Mouse (Mus musculus): Measurements from ENCODE around the gene Hmg20b. TPM values are rescaled to one million over a fixed set of nuclear protein-coding genes. Genes with fewer than 3 reads are reported as not detected.
A peak's percentile ranks its signal among the peaks of the same experiment; 100 is the strongest.

Hmg20b gene
- polyA plus RNA-seq, 1 experiment: 80.2 TPM

DNA sequence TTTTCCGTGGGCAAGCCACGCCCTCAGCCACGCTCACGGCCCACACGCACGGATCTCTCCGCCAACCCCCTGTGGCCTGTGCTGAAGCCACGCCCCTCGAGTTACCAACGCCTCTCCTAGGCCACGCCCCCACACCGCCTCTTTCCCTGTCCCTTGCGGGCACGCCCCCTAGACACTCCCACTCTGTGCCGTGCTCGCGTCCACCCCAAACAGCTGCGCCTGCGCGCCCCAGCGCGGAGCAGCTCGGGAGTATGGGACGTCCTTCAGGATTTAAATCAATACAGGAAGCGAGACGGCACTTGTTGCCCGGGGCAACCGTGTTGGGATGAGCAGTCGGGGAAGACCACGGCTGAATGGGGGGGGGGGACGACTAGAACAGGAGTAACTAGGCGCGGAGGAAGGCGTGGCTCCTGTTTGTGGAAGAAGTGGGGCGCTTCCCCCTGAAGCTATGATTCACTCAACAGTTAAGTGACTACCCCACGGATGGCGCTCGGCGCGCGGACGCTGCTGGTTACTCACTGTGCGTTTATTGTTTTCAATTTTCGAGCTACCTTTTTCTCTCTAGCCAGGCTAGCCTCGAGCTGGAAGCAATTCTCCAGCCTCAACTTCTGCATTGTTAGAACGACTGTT is 28.4 kb upstream of the Hmg20b start:
- peak overlapping the region; percentile 62 for H3K4me2 ChIP-seq (ENCODE audit: low read depth)
- peak overlapping the region; percentile 88 for H3K4me3 ChIP-seq
- H3ac ChIP-seq (ENCODE audit: control insufficient read depth, insufficient read length): peak overlapping the region; percentile 64
- TF ChIP-seq E2F4 (IDR thresholded peaks at IDR 0.05; ENCODE audit: insufficient read depth): peak; percentile 64
- TF ChIP-seq POLR2AphosphoS2 (IDR thresholded peaks at IDR 0.05; ENCODE audit: insufficient read length, low read depth): peak; percentile 49
- peak; percentile 58 for TF ChIP-seq POLR2A (IDR thresholded peaks at IDR 0.05; ENCODE audit: insufficient read length, low read depth)
- TF ChIP-seq MYOG (IDR thresholded peaks at IDR 0.05; ENCODE audit: control insufficient read depth in 1 of 3, insufficient read depth in 1 of 3, insufficient read length in 2 of 3, low read depth in 2 of 3): peak in 2 of 3 experiments; percentile 27 to 67
- TF ChIP-seq SRF (IDR thresholded peaks at IDR 0.05; ENCODE audit: control insufficient read depth, insufficient read length, low read depth): no peak
- TF ChIP-seq REST (IDR thresholded peaks at IDR 0.05; ENCODE audit: insufficient read depth, insufficient read length): no peak
- TF ChIP-seq MYOD1 (IDR thresholded peaks at IDR 0.05; ENCODE audit: control insufficient read depth in 1 of 3, insufficient read length in 2 of 3, low read depth in 2 of 3): peak in 1 of 3 experiments; percentile 47
- H3K79me2 ChIP-seq (ENCODE audit: control insufficient read depth, insufficient read depth): peaks cover 44% of the 10 kb centered on the region
- H3K27me3 ChIP-seq (ENCODE audit: control insufficient read depth, insufficient read depth, insufficient read length): no peaks in the 10 kb centered on the region
- H3K36me3 ChIP-seq (ENCODE audit: control insufficient read depth, insufficient read depth): no peaks in the 10 kb centered on the region

DNA sequence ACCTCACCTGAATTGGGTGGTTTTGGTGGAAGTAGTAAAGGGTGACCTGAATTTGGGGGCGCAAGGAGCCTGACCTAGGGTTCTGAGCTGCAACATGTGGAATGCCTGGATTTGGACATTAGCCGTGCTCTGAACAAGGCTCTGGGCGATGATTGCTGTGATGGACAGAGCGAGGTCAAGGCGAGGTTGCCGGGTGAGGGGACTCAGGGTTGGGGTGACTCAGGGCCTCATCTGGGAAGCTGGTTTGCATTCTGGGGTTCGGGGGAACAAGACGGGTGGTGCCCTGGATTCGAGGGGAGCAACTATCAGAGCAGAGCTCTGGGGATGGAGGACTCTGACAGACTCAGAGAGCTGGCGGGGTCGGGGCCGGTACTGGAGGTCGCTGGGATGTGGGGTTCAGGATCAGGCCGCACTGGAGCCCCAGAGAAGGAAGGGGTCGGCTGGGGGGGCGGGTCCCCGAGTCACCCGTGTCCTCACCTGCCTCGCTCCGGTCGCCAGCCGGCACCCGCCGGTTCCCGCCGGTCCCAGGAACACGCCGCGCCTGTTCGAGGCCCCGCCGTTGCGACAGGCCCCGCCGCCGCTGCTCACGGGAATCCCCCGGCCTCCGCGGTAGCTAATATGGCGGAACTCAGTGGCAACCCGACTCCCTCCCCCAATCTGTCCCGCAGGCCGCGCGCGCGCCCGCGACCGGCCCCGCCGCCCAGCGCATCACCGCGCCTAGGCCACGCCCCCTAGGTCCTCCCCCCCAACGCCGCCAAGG is 27.7 kb upstream of the Hmg20b start, which contains the start of gene Fzr1:
Gene Fzr1, minus strand, starts transcription at position 724 of the 760 bp plus-strand sequence.
- H3K4me2 ChIP-seq (ENCODE audit: low read depth): peak within 1 kb of the TSS; percentile 93
- peak within 1 kb of the TSS; percentile 64 for H3ac ChIP-seq (ENCODE audit: control insufficient read depth, insufficient read length)
- H3K4me3 ChIP-seq: peak within 1 kb of the TSS; percentile 88
- no peaks in the 10 kb centered on the region for H3K36me3 ChIP-seq (ENCODE audit: control insufficient read depth, insufficient read depth)
- TF ChIP-seq REST (IDR thresholded peaks at IDR 0.05; ENCODE audit: insufficient read depth, insufficient read length) (no peak), TCF3 (IDR thresholded peaks at IDR 0.05; ENCODE audit: insufficient read length, low read depth) (no peak), MAX (IDR thresholded peaks at IDR 0.05; ENCODE audit: low read depth) (no peak), MYOD1 (IDR thresholded peaks at IDR 0.05; ENCODE audit: control insufficient read depth in 1 of 3, insufficient read length in 2 of 3, low read depth in 2 of 3) (no peak), POLR2A (IDR thresholded peaks at IDR 0.05; ENCODE audit: insufficient read length, low read depth) (peak; percentile 76), TCF12 (IDR thresholded peaks at IDR 0.05; ENCODE audit: insufficient read depth, poor library complexity, severe bottlenecking) (no peak), CEBPB (IDR thresholded peaks at IDR 0.05; ENCODE audit: insufficient read depth, poor library complexity, severe bottlenecking) (no peak), USF1 (IDR thresholded peaks at IDR 0.05; ENCODE audit: low read depth) (no peak), E2F4 (IDR thresholded peaks at IDR 0.05; ENCODE audit: insufficient read depth) (no peak), MYOG (IDR thresholded peaks at IDR 0.05; ENCODE audit: control insufficient read depth in 1 of 3, insufficient read depth in 1 of 3, insufficient read length in 2 of 3, low read depth in 2 of 3) (no peak), POLR2AphosphoS2 (IDR thresholded peaks at IDR 0.05; ENCODE audit: insufficient read length, low read depth) (peak; percentile 84), SRF (IDR thresholded peaks at IDR 0.05; ENCODE audit: control insufficient read depth, insufficient read length, low read depth) (no peak)
- H3K79me2 ChIP-seq (ENCODE audit: control insufficient read depth, insufficient read depth): peaks cover 51% of the 10 kb centered on the region
- no peaks in the 10 kb centered on the region for H3K27me3 ChIP-seq (ENCODE audit: control insufficient read depth, insufficient read depth, insufficient read length)

DNA sequence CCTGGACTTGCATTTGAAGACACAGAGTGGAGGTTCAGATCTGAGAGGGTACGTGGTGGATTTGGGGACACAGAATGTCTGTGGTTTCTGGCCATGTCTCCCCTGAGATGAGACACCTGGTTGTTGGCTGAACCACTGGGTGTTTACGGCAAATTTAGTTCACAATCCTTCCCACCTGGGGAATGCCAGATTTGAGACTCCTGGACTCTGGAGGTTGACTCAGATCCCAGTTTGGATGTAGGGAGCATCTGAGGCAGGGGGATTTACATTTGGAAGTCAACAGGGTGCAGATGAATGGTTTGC is 27.0 kb upstream of the Hmg20b start:
- TF ChIP-seq MAX (IDR thresholded peaks at IDR 0.05; ENCODE audit: low read depth): no peak
- TF ChIP-seq REST (IDR thresholded peaks at IDR 0.05; ENCODE audit: insufficient read depth, insufficient read length): no peak
- no peak for TF ChIP-seq POLR2AphosphoS2 (IDR thresholded peaks at IDR 0.05; ENCODE audit: insufficient read length, low read depth)
- no peak for TF ChIP-seq POLR2A (IDR thresholded peaks at IDR 0.05; ENCODE audit: insufficient read length, low read depth)
- TF ChIP-seq MYOG (IDR thresholded peaks at IDR 0.05; ENCODE audit: control insufficient read depth in 1 of 3, insufficient read depth in 1 of 3, insufficient read length in 2 of 3, low read depth in 2 of 3): no peak
- TF ChIP-seq SRF (IDR thresholded peaks at IDR 0.05; ENCODE audit: control insufficient read depth, insufficient read length, low read depth): no peak
- no peak for TF ChIP-seq USF1 (IDR thresholded peaks at IDR 0.05; ENCODE audit: low read depth)
- TF ChIP-seq E2F4 (IDR thresholded peaks at IDR 0.05; ENCODE audit: insufficient read depth): no peak
- TF ChIP-seq TCF3 (IDR thresholded peaks at IDR 0.05; ENCODE audit: insufficient read length, low read depth): no peak
- TF ChIP-seq TCF12 (IDR thresholded peaks at IDR 0.05; ENCODE audit: insufficient read depth, poor library complexity, severe bottlenecking): no peak
- TF ChIP-seq MYOD1 (IDR thresholded peaks at IDR 0.05; ENCODE audit: control insufficient read depth in 1 of 3, insufficient read length in 2 of 3, low read depth in 2 of 3): no peak
- TF ChIP-seq CEBPB (IDR thresholded peaks at IDR 0.05; ENCODE audit: insufficient read depth, poor library complexity, severe bottlenecking): no peak
- Histone ChIP-seq H3K36me3 (ENCODE audit: control insufficient read depth, insufficient read depth) (no peaks in the 10 kb centered on the region), H3K27me3 (ENCODE audit: control insufficient read depth, insufficient read depth, insufficient read length) (no peaks in the 10 kb centered on the region), H3K79me2 (ENCODE audit: control insufficient read depth, insufficient read depth) (peaks cover 58% of the 10 kb centered on the region), H3K4me3 (peak overlapping the region; percentile 88), H3K4me2 (ENCODE audit: low read depth) (peak overlapping the region; percentile 93), H3ac (ENCODE audit: control insufficient read depth, insufficient read length) (peak overlapping the region; percentile 64)

DNA sequence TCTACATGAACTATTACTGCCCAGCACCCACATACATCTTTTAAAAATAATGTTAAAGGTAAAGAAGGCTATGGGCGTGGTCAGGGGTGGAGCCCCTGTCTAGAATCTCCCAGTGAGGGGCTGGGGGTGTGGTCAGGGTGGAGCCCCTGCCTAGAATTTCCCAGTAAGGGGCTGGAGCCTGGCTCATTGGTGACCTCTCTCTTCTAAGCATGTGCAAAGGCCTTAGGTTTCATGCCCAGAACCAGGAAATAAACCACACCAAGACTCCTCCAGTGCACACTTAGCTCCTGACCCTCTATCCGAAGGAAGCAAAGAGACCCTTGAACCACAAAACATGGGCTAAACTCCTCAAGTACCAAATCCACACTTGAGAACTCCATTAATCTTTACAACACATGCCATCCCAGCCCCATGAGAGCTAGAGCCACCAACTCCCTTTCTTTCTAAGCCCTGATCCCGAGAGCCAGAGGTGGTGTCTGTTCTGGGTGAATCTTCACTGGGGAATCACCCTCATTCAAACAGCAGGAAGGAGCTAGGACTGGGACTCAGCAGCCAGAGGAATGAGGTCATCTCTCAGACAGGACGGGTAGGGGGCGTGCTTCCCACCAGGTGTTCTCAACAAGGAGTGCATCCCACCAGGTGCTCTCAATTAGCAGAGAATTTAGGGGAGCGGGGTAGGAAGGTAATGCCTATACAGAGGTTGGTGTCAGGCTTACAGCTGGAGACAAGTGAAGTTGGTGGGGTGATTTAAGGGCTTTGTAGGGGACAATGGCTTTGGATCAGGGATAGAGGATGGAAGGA is 26.5 kb upstream of the Hmg20b start:
- no peak for TF ChIP-seq POLR2AphosphoS2 (IDR thresholded peaks at IDR 0.05; ENCODE audit: insufficient read length, low read depth)
- no peak for TF ChIP-seq MYOD1 (IDR thresholded peaks at IDR 0.05; ENCODE audit: control insufficient read depth in 1 of 3, insufficient read length in 2 of 3, low read depth in 2 of 3)
- H3K4me2 ChIP-seq (ENCODE audit: low read depth): peak overlapping the region; percentile 93
- H3K4me3 ChIP-seq: peak overlapping the region; percentile 88
- peaks cover 63% of the 10 kb centered on the region for H3K79me2 ChIP-seq (ENCODE audit: control insufficient read depth, insufficient read depth)
- H3K36me3 ChIP-seq (ENCODE audit: control insufficient read depth, insufficient read depth): no peaks in the 10 kb centered on the region
- H3K27me3 ChIP-seq (ENCODE audit: control insufficient read depth, insufficient read depth, insufficient read length): no peaks in the 10 kb centered on the region
- H3ac ChIP-seq (ENCODE audit: control insufficient read depth, insufficient read length): no peak overlapping the region

Data from myocyte (in vitro differentiated cells).